In the genomic region with DNA sequence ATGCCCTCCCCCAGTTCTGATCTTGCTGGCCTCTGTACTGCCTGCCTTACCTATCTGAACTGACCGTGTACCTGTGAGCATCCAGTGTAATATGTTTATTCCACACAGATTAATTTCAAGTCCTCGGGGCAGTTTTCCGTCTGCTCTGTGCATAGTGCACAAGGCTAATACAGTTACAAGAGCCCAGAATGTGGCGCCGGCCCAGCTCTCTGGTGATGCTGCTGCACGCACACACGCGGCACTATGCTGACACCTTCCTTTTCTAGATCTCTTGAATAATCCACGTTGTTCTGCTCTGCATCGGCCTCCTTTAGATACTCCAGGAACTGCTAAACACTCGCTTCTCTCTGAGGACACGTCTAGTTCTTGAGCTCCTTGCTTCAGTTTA, we compare ENCODE assay signal across 8 mouse cellular contexts. TPM values are rescaled to one million over a fixed set of nuclear protein-coding genes. Genes with fewer than 3 reads are reported as not detected.
A peak's percentile ranks its signal among the peaks of the same experiment; 100 is the strongest.
DNase-seq lines count a peak whose midpoint lies in the region; ATAC-seq lines count a peak whose summit lies in the region.

No protein-coding gene starts in this region.

- no peak for DNase-seq in kidney, postnatal 10 days
- peak; percentile 71 for DNase-seq in MN1 (ENCODE audit: low spot score)
- DNase-seq in thymus, postnatal 14 days = no peak
- no peak for DNase-seq in yolk sac, embryonic 10.5 days (ENCODE audit: low spot score)
- DNase-seq in embryo, embryonic 10.5 days (ENCODE audit: low spot score) = no peak

- WGBS in kidney, embryonic 15.5 days = 49% methylated on average over 12 of the region's 12 CpGs
- WGBS in forebrain, embryonic 15.5 days = 56% methylated on average over 12 of the region's 12 CpGs
- 40% methylated on average over 12 of the region's 12 CpGs for WGBS in liver, embryonic 15.5 days (ENCODE audit: insufficient replicate concordance)

- H3K4me3 ChIP-seq in kidney, embryonic 15.5 days (replicated peaks) = peak overlapping the region; percentile 27; the same call in 1 of the 2 replicates
- peak overlapping the region; percentile 34; the same call in 1 of the 2 replicates for H3K4me3 ChIP-seq in forebrain, embryonic 15.5 days
- H3K4me3 ChIP-seq in liver, embryonic 15.5 days (replicated peaks) = no peak overlapping the region

- peaks cover 30% of the 10 kb centered on the region for H3K4me1 ChIP-seq in kidney, embryonic 15.5 days
- peaks cover 16% of the 10 kb centered on the region for H3K4me1 ChIP-seq in forebrain, embryonic 15.5 days
- H3K4me1 ChIP-seq in liver, embryonic 15.5 days (replicated peaks) = peaks cover 21% of the 10 kb centered on the region

- no peaks in the 10 kb centered on the region; the same call in 1 of the 2 replicates for H3K27me3 ChIP-seq in kidney, embryonic 15.5 days
- H3K27me3 ChIP-seq in forebrain, embryonic 15.5 days = no peaks in the 10 kb centered on the region
- 0 out of 2 replicates have a peak, but pooled peaks cover 3% of the 10 kb centered on the region for H3K27me3 ChIP-seq in liver, embryonic 15.5 days

- no peaks in the 10 kb centered on the region for H3K36me3 ChIP-seq in kidney, embryonic 15.5 days
- no peaks in the 10 kb centered on the region for H3K36me3 ChIP-seq in forebrain, embryonic 15.5 days
- no peaks in the 10 kb centered on the region for H3K36me3 ChIP-seq in liver, embryonic 15.5 days (replicated peaks)

- no peaks in the 10 kb centered on the region for H3K9me3 ChIP-seq in kidney, embryonic 15.5 days (replicated peaks)
- H3K9me3 ChIP-seq in forebrain, embryonic 15.5 days = no peaks in the 10 kb centered on the region
- H3K9me3 ChIP-seq in liver, embryonic 15.5 days (replicated peaks) = no peaks in the 10 kb centered on the region

- no peak for ATAC-seq in kidney, embryonic 15.5 days (replicated peaks; ENCODE audit: low FRiP score)
- ATAC-seq in forebrain, embryonic 15.5 days (replicated peaks) = no peak; the same call in 1 of the 2 replicates
- ATAC-seq in liver, embryonic 15.5 days (ENCODE audit: insufficient read depth) = no peak

- H3K4me2 ChIP-seq in kidney, embryonic 15.5 days = peak overlapping the region; percentile 57
- peak overlapping the region; percentile 50 for H3K4me2 ChIP-seq in forebrain, embryonic 15.5 days (replicated peaks)
- peak overlapping the region; percentile 65 for H3K4me2 ChIP-seq in liver, embryonic 15.5 days

- no peak overlapping the region for H3K9ac ChIP-seq in kidney, embryonic 15.5 days
- H3K9ac ChIP-seq in forebrain, embryonic 15.5 days (replicated peaks) = 0 out of 2 replicates have a peak overlapping the region, but pooled peaks have one; percentile 32
- no peak overlapping the region for H3K9ac ChIP-seq in liver, embryonic 15.5 days

- no peak overlapping the region for H3K27ac ChIP-seq in kidney, embryonic 15.5 days
- H3K27ac ChIP-seq in forebrain, embryonic 15.5 days (replicated peaks) = no peak overlapping the region
- H3K27ac ChIP-seq in liver, embryonic 15.5 days (replicated peaks) = no peak overlapping the region

RNA-seq across cellular contexts. Expression of gene Cpsf6, which starts 55.9 kb away (rescaled TPM):
- polyA plus RNA-seq in kidney, embryonic 15.5 days (2015; fragmentation: Nextera tagmentation; extraction: Ambion mirVana) = 164 and 169 TPM in 2 replicates
- 201 and 205 TPM in 2 replicates for polyA plus RNA-seq in forebrain, embryonic 15.5 days (2015; fragmentation: Nextera tagmentation; extraction: Ambion mirVana)
- polyA plus RNA-seq in liver, embryonic 15.5 days (2015; fragmentation: Nextera tagmentation; extraction: Ambion mirVana) = 50.2 and 51.3 TPM in 2 replicates
